Mouse (Mus musculus): Measurements from ENCODE around the gene Cox5a.
A peak's percentile ranks its signal among the peaks of the same experiment; 100 is the strongest.

The Cox5a gene

DNA sequence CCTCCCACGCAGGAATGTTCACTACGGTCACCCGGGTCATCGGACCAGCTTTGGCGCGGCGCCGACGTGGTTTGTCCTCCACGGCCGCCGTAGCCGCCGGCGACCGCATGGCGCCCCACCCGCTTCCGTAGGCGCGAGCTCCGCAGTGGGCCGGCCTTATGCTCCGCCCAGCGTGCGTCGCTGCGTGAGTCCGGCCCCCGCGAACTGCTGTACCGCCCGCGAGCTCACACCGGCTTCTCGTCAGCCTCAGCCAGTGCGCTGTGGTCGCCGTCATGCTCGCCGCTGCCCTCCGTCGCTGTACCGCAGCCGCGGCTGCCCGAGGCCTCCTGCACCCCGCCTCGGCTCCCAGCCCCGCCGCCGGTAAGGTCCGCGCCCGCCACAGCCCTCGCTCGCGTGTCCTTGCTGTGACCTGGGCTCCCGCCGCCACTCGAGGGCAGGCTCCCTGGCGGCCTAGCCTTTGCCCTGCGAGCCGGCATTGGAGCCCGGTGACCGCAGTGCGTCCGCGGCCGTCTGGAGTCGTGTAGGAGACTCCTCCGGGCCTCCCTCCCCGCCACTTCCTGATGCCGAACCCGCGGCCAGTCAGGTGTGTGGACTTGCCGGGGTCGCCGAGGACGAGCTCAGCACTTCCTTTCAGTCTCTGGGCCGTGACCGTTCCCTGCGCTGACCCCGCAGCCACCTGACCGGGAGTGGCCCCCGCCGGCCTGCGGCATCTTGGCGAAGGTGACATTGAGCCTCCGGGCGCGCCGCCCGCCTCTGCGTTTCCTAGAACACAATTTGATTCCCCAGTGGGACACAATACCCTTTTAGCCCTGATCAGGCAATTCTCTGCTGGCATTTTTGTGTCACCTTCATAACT lies at the start of gene Cox5a:
TSS of gene Cox5a (plus strand) at position 219 of the 856 bp plus-strand sequence.
- DNase-seq (ENCODE audit: low spot score), result peak; percentile 80

GRCm38 (mm10) chr9:57485774-57486173 lies 35.3 kb upstream of the Cox5a start:
- peak; percentile 45 for DNase-seq (ENCODE audit: low spot score)

DNA sequence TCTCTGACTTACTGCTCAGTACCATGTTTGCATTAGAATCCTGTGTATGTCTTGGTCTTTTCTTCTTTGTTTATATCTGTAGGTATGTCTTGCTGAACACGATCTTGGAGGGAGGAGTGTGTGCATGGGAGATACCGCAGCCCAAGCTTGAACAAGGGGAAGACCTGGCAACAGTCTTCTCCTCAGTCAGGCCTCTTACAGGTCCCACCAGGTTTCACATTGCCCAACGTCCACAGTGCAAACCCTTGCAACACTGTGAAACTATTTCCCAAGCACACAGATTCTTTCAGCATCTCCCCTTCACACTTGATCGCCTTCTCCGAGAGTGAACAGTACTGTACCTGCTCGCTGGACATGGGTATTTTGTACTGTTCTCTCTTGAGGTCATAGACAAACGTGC lies 33.3 kb upstream of the Cox5a start:
- no peak for DNase-seq (ENCODE audit: low spot score)

DNA sequence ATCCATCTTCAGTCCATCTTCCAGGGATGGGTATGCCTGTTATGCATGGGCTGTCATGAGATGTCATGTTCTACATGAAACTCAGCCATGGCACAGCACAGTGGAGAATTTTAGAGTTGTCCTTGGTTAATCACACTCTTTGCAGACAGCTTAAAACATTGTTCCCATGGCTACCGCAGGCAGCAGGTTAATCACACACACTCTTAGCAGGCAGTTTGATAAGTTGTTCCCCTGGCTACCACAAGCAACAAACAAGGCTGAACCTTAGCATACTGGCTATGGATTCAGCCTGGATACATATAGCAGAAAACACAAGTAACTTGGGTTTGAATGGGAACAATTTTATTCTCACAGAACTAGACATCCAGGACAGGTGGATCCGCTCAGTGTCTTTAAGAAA lies 27.5 kb upstream of the Cox5a start:
- no peak for DNase-seq (ENCODE audit: low spot score)

DNA sequence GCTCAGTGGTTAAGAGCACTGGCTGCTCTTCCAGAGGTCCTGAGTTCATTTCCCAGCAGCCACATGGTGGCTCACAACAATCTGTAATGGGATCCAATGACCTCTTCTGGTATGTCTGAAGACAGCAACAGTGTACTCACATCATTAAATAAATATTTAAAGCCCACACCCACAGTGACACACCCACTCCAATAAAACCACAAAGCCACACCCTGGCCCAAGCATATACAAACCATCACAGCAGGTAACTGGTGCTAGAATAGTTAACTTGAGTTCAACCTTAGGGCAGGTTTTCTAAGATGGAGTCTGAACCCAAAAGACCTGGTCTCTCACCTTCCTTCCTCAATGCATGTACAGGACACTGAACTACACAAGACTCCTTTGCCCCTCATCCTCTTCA lies 26.1 kb upstream of the Cox5a start:
- no peak for DNase-seq (ENCODE audit: low spot score)

- no peak for DNase-seq (ENCODE audit: low spot score)
Measured at GRCm38 (mm10) chr9:57497236-57497635, 23.8 kb upstream of the Cox5a start.

DNA sequence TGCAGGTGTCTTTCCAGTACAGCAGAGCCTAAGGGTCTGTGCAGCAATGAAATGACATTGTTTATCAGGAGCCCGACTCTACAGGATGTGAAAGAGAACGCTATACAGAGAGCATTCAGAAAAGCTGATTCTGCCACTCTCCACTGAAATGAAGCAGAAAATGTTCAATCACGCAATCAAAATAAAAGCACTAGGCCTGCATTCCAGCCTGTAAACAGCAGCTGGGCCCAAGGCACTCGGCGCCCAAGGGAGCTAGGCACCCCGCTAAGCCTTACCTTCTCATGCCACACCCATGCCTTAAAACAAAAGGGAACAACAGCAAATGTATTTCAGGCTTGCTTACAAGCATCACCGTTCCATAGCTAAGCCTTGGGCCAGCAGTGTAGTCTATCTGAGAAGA lies 22.5 kb upstream of the Cox5a start:
- DNase-seq (ENCODE audit: low spot score), result no peak

DNA sequence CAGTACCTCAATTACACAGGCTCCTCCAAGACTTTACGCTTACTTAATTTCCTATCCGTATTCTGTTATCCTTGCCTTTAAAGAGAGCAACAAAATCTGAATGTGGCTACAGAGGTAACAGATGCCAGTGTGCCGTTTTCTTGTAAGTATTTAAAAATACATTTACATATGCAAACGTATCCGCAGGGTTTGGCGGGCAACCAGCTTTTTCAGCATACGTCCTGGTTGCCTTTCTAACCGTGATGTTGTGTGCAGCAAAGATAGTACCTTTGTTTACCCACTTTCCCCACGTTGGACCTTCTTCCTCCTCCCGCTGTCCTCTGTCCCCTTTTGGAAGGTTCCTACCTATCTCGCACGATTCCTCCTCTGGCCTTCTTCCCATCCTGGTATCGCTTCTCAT lies 19.6 kb upstream of the Cox5a start:
- DNase-seq (ENCODE audit: low spot score), result no peak

- no peak for DNase-seq (ENCODE audit: low spot score)
Measured at GRCm38 (mm10) chr9:57501861-57502260, 19.2 kb upstream of the Cox5a start.

- DNase-seq (ENCODE audit: low spot score), result no peak
Measured at GRCm38 (mm10) chr9:57502911-57503621, 18.0 kb upstream of the Cox5a start.

- DNase-seq (ENCODE audit: low spot score), result no peak
Measured at GRCm38 (mm10) chr9:57503622-57504380, 17.3 kb upstream of the Cox5a start, which contains the start of gene Rpp25. Gene Rpp25, plus strand, starts transcription at chr9:57504026.

DNA sequence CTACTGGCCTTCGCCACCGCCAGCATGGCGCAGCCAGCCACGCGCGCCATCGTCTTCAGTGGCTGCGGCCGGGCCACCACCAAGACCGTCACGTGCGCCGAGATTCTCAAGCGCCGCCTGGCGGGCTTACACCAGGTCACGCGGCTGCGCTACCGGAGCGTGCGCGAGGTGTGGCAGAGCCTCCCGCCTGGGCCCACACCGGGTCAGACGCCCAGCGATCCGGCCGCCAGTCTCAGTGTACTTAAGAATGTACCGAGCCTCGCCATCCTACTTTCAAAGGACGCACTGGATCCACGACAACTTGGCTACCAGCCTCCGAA lies 16.7 kb upstream of the Cox5a start:
- DNase-seq (ENCODE audit: low spot score), result no peak

DNA sequence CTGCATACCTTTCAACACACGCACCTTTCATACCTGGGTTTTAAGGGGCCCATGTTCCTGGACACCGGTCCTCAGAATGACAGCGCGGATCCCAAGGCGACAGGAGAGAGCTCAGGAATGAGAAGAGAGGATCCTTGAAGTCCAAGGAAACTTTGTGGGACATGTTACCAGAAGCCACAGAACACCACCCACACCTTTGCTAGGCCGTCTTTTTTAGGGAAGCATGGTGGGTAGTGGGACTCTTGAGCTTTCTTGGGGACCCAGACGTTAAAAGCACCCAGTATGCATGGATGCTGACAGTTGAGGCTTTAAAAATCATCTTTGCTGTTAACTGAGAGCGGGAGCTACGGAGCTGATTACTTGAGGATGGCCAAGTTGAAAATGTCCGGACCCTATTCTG lies 16.2 kb upstream of the Cox5a start:
- DNase-seq (ENCODE audit: low spot score), result no peak

GRCm38 (mm10) chr9:57505700-57506099 lies 15.4 kb upstream of the Cox5a start:
- no peak for DNase-seq (ENCODE audit: low spot score)

- DNase-seq (ENCODE audit: low spot score), result no peak
Measured at GRCm38 (mm10) chr9:57510577-57510976, 10.5 kb upstream of the Cox5a start.

- no peak for DNase-seq (ENCODE audit: low spot score)
Measured at GRCm38 (mm10) chr9:57517113-57517512, 4.0 kb upstream of the Cox5a start.

GRCm38 (mm10) chr9:57520375-57521055 lies 559 bp upstream of the Cox5a start:
- no peak for DNase-seq (ENCODE audit: low spot score)

DNA sequence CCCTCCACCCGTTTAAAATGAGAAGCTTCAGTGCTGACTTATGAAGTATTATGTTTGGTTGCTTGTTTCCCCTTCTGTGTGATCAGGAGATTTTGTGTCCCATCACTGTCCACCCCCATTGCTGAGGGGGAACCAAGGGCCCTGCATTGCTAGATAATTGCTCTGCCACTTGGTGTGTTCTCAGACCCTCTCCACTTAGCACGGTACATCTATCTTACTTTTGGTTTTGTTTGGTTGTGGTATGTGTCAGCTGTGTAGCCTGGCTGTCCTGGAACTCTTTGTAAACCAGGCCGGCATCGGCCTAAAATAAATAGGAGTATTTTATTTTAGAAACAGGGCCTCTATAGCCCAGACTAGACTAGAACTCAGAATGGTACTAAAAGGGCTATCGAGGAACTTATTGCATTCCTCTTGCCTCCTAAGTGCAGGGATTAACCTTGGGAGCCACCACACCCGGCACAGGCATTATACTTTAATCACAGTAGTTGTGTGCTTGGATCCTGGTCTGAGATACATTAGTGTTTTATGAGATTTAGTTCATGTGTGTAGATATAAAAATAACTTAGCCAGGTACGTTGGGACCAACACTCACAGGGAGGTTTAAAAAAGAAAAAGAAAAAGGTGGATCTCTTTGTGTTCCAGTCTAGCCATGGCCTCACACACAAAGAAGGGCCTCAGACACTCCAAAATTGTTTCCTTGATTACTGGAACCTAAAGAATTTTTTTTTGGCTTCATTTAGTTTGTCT lies 1.2 kb downstream of the Cox5a start:
- DNase-seq (ENCODE audit: low spot score), result no peak

DNA sequence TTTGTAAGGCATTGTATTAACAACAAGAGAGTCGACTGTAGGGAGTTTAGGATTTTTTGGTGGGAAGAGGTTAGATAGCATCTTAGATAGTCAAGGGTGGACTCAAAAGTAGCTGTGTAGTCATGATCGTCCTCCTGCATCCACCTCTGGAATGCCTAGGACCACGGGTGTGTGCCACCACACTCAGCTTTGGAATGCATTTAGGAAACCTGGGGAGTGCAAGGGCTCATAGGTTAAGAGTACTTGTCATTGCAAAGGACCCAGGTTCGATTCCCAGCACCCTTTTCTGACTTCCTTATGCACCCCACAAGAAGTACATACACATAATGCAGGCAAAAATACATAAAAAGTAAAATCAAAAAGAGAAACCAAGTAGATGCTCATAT lies 1.8 kb downstream of the Cox5a start:
- DNase-seq (ENCODE audit: low spot score), result no peak

DNA sequence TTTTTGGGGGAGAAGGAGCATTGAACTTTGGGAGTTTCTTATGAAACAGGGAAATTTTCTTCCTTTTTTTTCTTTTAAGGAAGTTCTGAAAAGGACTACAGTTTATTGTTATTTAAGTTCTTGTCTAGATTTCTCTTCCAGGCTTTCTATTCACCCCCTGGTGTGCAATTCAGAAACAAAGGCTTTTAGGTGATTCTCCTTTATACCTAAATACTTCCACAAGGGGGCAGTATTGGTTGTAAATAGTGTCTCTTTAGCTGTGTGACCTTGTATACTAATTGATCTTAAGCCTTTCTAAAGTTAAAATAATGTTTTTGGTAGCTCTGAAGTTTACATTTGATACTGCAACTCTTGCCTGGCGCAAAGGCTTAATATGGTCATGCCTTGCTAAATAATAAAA lies 2.7 kb downstream of the Cox5a start:
- no peak for DNase-seq (ENCODE audit: low spot score)

DNA sequence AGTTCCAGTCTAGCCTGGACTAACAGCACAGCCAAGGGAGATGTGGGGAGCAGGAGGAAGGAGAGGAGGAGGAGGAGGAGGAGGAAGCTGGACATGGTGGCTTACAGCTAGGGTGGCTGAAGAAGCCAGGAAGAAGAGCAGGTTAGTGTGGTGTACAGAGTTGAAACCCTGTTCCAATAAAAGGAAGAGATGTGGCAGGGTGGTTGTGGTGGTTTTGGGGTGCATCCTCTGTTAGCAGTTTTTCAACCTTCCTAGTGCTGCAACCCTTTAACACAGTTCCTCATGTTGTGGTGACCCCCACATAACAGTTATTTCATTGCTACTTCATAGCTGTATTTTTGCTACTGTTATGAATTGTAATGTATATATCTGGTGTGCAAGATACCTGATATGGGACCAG lies 3.4 kb downstream of the Cox5a start:
- no peak for DNase-seq (ENCODE audit: low spot score)

DNA sequence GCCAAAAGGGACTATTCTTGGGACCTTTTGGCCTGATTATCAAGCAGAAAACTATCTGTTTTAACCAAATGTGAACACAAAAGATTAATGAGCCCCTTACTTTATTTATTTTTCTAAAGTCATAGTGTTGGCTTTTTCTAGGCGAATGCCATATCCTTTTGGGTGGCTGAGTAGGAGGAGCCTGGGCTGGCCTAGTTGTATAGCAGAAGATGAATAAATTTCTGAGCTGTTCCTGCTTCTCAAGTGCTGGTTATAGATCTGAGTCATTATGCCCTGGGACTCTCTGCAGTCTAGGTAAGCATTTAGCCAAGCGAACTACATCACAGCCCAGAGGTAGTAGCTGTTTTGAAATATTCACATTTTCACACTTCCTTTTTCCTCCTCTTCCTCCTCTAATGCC lies 4.4 kb downstream of the Cox5a start:
- no peak for DNase-seq (ENCODE audit: low spot score)
